9 mouse cellular contexts compared by ENCODE assay signal in genomic region chr4:149415651-149416169, GRCm38 (mm10). TPM values are rescaled to one million over a fixed set of nuclear protein-coding genes. Genes with fewer than 3 reads are reported as not detected.
A peak's percentile ranks its signal among the peaks of the same experiment; 100 is the strongest.
DNase-seq lines count a peak whose midpoint lies in the region; ATAC-seq lines count a peak whose summit lies in the region.
"Had no signal": no experiment of that assay in that cellular context is flagged by ENCODE, and none has a peak within 500 bp of the region (broad histone marks: within the 10 kb centered on the region; RNA-seq: fewer than 3 reads in every experiment).

No protein-coding gene starts in this region.

- H3K27ac ChIP-seq in forebrain, embryonic 12.5 days: 0 out of 2 replicates have a peak overlapping the region, but pooled peaks have one; percentile 14
- H3K27ac ChIP-seq in forebrain, embryonic 10.5 days: no peak overlapping the region
- peak overlapping the region; percentile 38 for H3K27ac ChIP-seq in limb, embryonic 10.5 days

- H3K9me3 ChIP-seq in forebrain, embryonic 12.5 days: no peaks in the 10 kb centered on the region
- no peaks in the 10 kb centered on the region for H3K9me3 ChIP-seq in forebrain, embryonic 10.5 days
- H3K9me3 ChIP-seq in limb, embryonic 10.5 days (replicated peaks): no peaks in the 10 kb centered on the region

- no peak for ATAC-seq in forebrain, embryonic 12.5 days (ENCODE audit: low FRiP score)

- peaks cover 8% of the 10 kb centered on the region; the same call in 1 of the 2 replicates for H3K36me3 ChIP-seq in forebrain, embryonic 12.5 days (replicated peaks)
- H3K36me3 ChIP-seq in forebrain, embryonic 10.5 days (replicated peaks): peaks cover 33% of the 10 kb centered on the region
- H3K36me3 ChIP-seq in limb, embryonic 10.5 days: peaks cover 30% of the 10 kb centered on the region

- no peak overlapping the region for H3K4me3 ChIP-seq in forebrain, embryonic 12.5 days (replicated peaks)
- no peak overlapping the region for H3K4me3 ChIP-seq in forebrain, embryonic 10.5 days
- peak overlapping the region; percentile 23 for H3K4me3 ChIP-seq in limb, embryonic 10.5 days

- 63% methylated on average over 13 of the region's 13 CpGs for WGBS in forebrain, embryonic 12.5 days
- 66% methylated on average over 13 of the region's 13 CpGs for WGBS in forebrain, embryonic 10.5 days
- 28% methylated on average over 13 of the region's 13 CpGs for WGBS in limb, embryonic 10.5 days

- H3K4me1 ChIP-seq in forebrain, embryonic 12.5 days: peaks cover 23% of the 10 kb centered on the region
- peaks cover 51% of the 10 kb centered on the region for H3K4me1 ChIP-seq in forebrain, embryonic 10.5 days
- H3K4me1 ChIP-seq in limb, embryonic 10.5 days: peaks cover 48% of the 10 kb centered on the region

- no peaks in the 10 kb centered on the region for H3K27me3 ChIP-seq in forebrain, embryonic 12.5 days
- H3K27me3 ChIP-seq in forebrain, embryonic 10.5 days (ENCODE audit: poor library complexity, severe bottlenecking): no peaks in the 10 kb centered on the region
- H3K27me3 ChIP-seq in limb, embryonic 10.5 days (ENCODE audit: low read depth, poor library complexity, severe bottlenecking): no peaks in the 10 kb centered on the region

- no peak overlapping the region for H3K4me2 ChIP-seq in forebrain, embryonic 12.5 days

- no peak for DNase-seq in forebrain, embryonic 10.5 days (ENCODE audit: extremely low spot score, low spot score)
- DNase-seq in retina, postnatal 1 day: peak; percentile 60
- DNase-seq in retina, embryonic 14.5 days (ENCODE audit: low spot score): no peak
- peak; percentile 60 for DNase-seq in limb, embryonic 10.5 days (ENCODE audit: low spot score)
- DNase-seq in frontal cortex, postnatal 36 days (ENCODE audit: low spot score in 2 of 2): no peak
- no peak for DNase-seq in cerebellum, postnatal 10 days
- no peak for DNase-seq in layer of hippocampus, adult 8-10 months (ENCODE audit: low spot score in 2 of 2)
- DNase-seq: adrenal gland, adult 2 months had no signal

- H3K9ac ChIP-seq in forebrain, embryonic 12.5 days: no peak overlapping the region

RNA-seq across cellular contexts. Expression of gene Ube4b, which starts 10.8 kb away (rescaled TPM):
- 68.9 and 76.0 TPM in 2 replicates for polyA plus RNA-seq in forebrain, embryonic 12.5 days (2016; fragmentation: Nextera tagmentation; extraction: Ambion mirVana)
- polyA plus RNA-seq in forebrain, embryonic 10.5 days (2016; fragmentation: Nextera tagmentation; extraction: Ambion mirVana): 61.8 and 64.6 TPM in 2 replicates
- polyA plus RNA-seq in limb, embryonic 10.5 days (2016; fragmentation: Nextera tagmentation; extraction: Ambion mirVana): 72.2 and 76.4 TPM in 2 replicates
- 100 to 1,000 TPM in 2 of 4 experiments, 10 to 100 TPM in 2; 91.3 to 108 (median 97.6) TPM for total RNA-seq in layer of hippocampus, adult 8-10 months (2022)

RNA-seq across cellular contexts. Expression of gene Rbp7, which starts 39.1 kb away (rescaled TPM):
- polyA plus RNA-seq in forebrain, embryonic 12.5 days (2016; fragmentation: Nextera tagmentation; extraction: Ambion mirVana): not detected in 2 replicates
- not detected in 2 replicates for polyA plus RNA-seq in forebrain, embryonic 10.5 days (2016; fragmentation: Nextera tagmentation; extraction: Ambion mirVana)
- polyA plus RNA-seq in limb, embryonic 10.5 days (2016; fragmentation: Nextera tagmentation; extraction: Ambion mirVana): not detected in 2 replicates
- total RNA-seq in layer of hippocampus, adult 8-10 months (2022): not detected

Comparison
In these comparisons a context has a peak if more than half of its experiments do, and no peak if none do; other contexts are left out.
1. DNase-seq: peak in retina, postnatal 1 day (single experiment) and limb, embryonic 10.5 days (single experiment); none in forebrain, embryonic 10.5 days (single experiment), retina, embryonic 14.5 days (single experiment), frontal cortex, postnatal 36 days (0 of 2), cerebellum, postnatal 10 days (0 of 2) and layer of hippocampus, adult 8-10 months (0 of 2).